Mouse (Mus musculus) urinary bladder, postnatal 36 days (tissue): ENCODE measurements around the gene Rhbdl2.

Source experiments
- DNase-seq, 2 experiments: peaks; one replicate each; pipeline ENCODE4 v3.0.0; 2022; ENCODE audit warnings: low spot score in 2 of 2, mixed read lengths in 1 of 2

Rhbdl2 gene

DNA sequence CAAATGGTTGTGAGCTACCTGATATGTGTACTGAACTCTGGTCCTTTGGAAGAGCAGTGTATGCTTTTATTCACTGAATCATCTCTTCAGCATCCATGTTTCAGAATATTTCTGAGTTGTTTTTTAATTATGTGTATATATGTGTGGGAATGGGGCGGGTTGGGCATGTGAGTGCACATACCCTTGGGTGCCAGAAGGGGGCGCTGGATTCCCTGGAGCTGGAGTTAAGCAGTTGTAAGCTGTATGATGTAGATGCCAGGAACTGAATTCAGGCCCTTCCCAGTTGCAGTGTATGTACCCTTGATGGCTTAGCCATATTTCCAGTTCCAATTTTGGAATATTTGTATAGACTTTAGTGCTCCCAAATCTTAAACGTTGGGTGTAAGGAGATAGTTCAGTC is 24.9 kb downstream of the Rhbdl2 start:
- no peak for DNase-seq

DNA sequence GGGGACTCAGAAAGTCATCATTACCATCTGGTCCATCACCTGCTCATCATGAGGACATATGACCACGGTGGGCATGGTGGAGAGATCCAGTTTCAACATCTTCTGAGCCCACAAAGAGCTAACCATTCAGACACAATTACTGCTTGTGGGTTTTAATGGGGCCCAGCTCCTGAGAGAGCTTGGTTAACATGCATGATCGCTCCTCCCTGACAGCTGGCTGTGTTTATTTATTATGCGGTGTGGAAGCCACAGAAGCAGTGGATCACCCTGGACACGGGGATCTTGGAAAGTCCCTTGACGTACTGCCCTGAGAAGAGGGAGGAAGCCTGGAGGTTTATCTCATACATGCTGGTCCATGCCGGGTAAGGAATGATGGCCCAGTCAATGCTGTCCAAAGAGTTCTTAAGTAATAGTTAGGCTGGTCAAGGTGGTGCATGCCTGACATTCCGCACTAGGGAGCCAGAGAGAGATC is 26.4 kb downstream of the Rhbdl2 start:
- no peak for DNase-seq

DNA sequence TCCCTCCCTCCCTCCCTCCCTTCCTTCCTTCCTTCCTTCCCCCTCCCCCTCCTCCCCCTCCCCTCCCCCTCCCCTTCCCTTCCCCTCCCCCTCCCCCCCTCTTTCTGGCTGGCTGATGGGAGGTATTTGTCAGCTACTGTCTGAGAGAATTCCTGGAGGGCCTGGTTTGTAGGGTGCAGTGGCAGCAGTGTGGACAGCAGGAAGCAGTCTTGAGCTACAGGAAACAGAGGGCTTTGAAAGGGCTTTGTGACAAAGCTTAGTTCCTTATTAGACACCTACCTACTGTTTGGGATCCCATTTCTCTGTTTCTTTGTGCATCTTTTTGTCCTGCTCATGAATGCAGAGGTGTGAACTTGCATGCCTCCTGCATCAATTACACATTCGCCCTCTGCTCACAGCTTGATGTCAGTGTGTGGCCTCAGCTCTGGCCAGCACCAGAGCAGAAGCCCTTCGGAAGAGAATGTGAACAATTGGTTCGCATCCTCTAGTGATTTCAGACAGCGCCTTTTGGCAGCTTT is 31.5 kb downstream of the Rhbdl2 start:
- no peak for DNase-seq

DNA sequence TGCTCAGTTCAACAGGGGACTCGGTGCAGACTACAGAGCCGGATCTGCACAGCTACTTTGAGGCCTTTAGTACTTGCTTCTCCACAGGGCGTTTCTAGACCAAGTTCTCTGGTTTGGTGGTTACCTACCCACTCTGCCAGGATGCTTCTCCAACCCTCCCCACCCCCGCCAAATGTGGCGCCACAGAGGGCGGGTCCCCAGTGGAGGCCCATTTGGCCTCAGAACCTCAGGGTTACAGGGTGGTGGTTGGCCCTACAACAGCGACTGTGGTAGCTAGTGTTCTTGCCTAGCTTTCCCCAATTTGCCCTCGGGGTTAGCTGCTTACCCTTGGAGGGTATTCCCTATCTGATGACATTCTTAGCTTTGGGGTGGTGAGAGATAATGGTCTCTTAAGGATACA is 54.5 kb downstream of the Rhbdl2 start:
- DNase-seq, result no peak

DNA sequence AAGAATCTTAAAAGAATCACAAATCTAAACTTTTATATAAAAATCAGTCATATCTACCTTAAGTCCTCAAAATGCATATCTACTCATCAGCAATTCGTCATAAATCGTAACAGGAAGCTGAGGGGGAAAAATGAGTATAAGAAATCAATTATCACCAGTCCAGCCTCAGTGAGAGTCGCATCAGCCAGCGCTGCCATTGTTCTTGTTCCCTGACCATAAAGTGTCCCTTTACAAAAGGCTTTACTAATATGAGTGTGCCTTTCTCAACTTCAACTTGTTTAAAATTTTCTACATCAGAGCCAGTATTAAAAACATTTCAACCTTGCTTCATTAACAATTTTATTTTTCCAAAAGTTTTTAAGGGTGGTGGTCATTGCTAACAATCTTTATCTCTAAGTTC is 69.2 kb downstream of the Rhbdl2 start:
- DNase-seq, result no peak

DNA sequence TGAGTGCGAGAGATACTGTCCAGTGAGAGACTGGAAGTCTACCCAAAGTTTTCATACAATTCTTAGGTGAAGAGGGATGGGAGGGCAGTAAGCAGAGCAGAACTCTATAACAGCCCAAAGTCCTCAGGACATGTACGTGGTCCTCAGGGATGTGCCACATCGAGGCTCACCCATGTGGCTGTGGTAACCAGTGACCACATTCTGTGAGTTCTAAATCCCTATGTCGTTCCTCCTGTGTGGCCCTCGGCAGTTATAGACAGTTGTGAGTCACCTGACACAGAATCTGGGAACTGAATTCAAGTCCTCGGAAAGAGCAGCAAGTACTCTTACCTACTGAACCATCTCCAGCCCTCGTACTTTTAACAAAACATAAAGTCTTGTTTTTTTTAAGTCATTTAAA is 70.4 kb downstream of the Rhbdl2 start:
- DNase-seq, result no peak

DNA sequence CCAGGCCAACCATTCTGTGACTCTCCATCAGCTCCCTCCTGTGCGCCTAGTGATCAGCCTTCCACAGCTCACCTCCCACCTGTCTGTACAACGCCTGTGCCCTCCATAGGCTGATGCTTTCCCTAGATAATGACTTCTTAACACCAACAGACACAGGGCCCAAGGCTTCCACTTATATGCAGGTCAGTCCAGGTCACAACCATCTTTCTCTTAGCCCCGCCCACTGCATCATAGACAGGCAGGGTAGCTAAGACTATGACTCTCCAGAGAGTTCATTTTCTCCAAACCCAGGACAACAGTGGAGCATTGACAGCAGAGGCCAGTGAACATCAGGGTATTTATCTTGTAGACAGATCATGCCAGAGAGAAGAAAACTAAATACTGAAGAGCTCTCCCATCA is 71.7 kb downstream of the Rhbdl2 start, which contains the start of gene 4933427I04Rik:
Gene 4933427I04Rik, plus strand, starts transcription at position 301 of the 400 bp plus-strand sequence.
- no peak for DNase-seq

DNA sequence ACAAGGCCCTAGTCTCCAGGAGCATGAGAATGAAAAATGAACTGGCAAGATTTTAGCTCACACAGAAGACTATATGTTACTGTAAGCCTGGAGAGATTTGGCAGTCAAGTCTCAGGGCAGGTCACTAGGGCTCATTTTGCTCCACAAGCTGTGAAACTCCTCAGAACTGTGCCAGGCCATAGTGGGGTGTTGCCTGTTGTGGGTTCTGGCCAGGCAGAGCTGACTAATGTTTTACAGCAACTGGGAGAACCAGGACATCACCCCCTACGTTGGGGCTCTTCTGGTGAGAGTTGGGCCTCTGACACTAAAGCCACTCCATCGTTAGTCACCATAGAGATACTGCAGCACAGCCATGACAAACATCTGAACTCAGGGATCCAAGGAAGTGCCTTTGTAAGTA is 72.1 kb downstream of the Rhbdl2 start:
- DNase-seq, result no peak

DNA sequence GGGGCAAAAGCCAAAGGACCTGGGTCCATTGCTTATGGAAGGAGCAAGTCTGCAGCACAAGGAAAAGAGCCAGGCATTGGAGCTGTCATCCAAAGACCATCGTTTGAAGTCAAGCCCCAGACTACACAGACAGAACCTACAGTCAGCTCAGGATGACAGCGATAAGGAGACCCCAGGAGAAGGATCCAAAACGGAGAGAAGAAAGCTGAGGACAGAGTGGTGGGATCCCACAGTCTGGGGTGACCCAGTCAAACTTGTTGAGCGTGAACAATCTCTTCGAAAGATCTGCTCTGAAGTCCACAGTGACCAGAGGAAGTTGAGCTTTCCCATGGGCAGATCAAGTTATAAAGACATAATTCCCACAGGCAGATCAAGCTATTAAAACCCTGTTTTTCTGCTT is 72.9 kb downstream of the Rhbdl2 start:
- DNase-seq, result no peak
